Mouse (Mus musculus): ENCODE data around the gene Ptx3.

- TF ChIP-seq CTCF (IDR thresholded peaks at IDR 0.05; ENCODE audit: insufficient read depth, low read length), result no peak
- TF ChIP-seq POLR2A (IDR thresholded peaks at IDR 0.05; ENCODE audit: borderline replicate concordance, extremely low read depth, low read depth, low read length), result no peak
Measured at GRCm38 (mm10) chr3:66215759-66216158, 4.0 kb upstream of the Ptx3 start.
